Mouse (Mus musculus) olfactory bulb, adult 2 months (tissue): ENCODE results near the gene Oprm1.

Experiments
- CTCF ChIP-seq: fragments of 200-500 bp; IDR thresholded peaks from 2 replicates; pipeline ENCODE4 v1.5.1; 2012; ENCODE audit warnings: low read depth, mild to moderate bottlenecking, low read length, moderate library complexity; ENCODE audit not compliant: insufficient read depth
- POLR2A ChIP-seq: fragments of 200-500 bp; IDR thresholded peaks from 2 replicates; pipeline ENCODE4 v1.6.1; 2012; ENCODE audit warnings: mild to moderate bottlenecking, low read depth, low read length, moderate library complexity; ENCODE audit not compliant: insufficient read depth

- TF ChIP-seq CTCF (no peak), POLR2A (no peak)
Measured at GRCm38 (mm10) chr10:6890348-6891009, 132.2 kb downstream of the Oprm1 start.
